Mouse (Mus musculus): ENCODE measurements around the gene St3gal5.

DNA sequence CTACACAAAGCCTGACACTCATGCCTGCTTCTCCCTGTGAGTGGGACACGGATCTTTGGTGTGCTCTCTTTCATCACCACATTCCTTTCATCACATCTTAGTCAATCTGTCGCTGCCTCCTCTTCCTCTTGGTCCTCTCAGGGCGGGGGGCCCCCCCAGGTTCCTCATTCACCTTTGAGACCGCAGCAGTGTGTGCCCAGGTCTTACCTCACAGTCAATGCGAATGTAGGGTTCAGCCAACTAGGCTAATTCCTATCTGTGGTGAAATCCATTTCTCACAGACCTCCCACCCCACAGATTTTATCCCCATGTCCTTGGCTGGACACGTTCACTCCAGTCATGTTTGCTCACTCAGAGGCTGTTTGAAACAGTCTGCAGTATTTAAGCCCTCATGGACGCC lies 17.5 kb downstream of the St3gal5 start:
- TF ChIP-seq CTCF (IDR thresholded peaks at IDR 0.05; ENCODE audit: low read depth, low read length) (no peak), POLR2A (IDR thresholded peaks at IDR 0.05; ENCODE audit: borderline replicate concordance, low read depth, low read length) (no peak)
